Mouse (Mus musculus) liver, adult 2 months (tissue): ENCODE results near the gene Lamb2. TPM values are rescaled to one million over a fixed set of nuclear protein-coding genes. Genes with fewer than 3 reads are reported as not detected.

Source experiments
- DNase-seq: peaks from one replicate; pipeline ENCODE4 v3.0.0-alpha.2; 2011; ENCODE audit warnings: low read depth, low spot score; ENCODE audit errors: extremely low read depth
- H3K27ac ChIP-seq: fragments of 200-500 bp; replicated peaks from 2 replicates; pipeline ENCODE4 v1.5.1; 2012; ENCODE audit warnings: low read depth, mild to moderate bottlenecking, control low read depth, inconsistent platforms, low read length; ENCODE audit not compliant: insufficient read depth
- H3K27me3 ChIP-seq: fragments of 200-500 bp; 2 replicates; pipeline ENCODE4 v1.6.1; 2012; ENCODE audit warnings: mild to moderate bottlenecking, moderate library complexity, low read length, inconsistent platforms; ENCODE audit not compliant: control insufficient read depth, insufficient read depth
- H3K36me3 ChIP-seq: fragments of 200-500 bp; 2 replicates; pipeline ENCODE4 v1.6.1; 2012; ENCODE audit warnings: low read length, inconsistent platforms; ENCODE audit not compliant: control insufficient read depth, insufficient read depth
- H3K4me1 ChIP-seq: fragments of 200-500 bp; 2 replicates; pipeline ENCODE4 v1.6.1; 2011; ENCODE audit warnings: low read length; ENCODE audit not compliant: control insufficient read depth, insufficient read depth
- H3K4me3 ChIP-seq: fragments of 200-500 bp; 2 replicates; pipeline ENCODE4 v1.5.1; 2011; ENCODE audit warnings: low read depth, mild to moderate bottlenecking, control low read depth, low read length, moderate library complexity; ENCODE audit not compliant: insufficient read depth
- H3K79me2 ChIP-seq: fragments of 200-500 bp; 2 replicates; pipeline ENCODE4 v1.6.1; 2012; ENCODE audit warnings: inconsistent platforms, mild to moderate bottlenecking, low read length, moderate library complexity; ENCODE audit not compliant: control insufficient read depth, insufficient read depth
- H3K9ac ChIP-seq: fragments of 200-500 bp; 2 replicates; pipeline ENCODE4 v1.6.1; 2012; ENCODE audit warnings: low read depth, mild to moderate bottlenecking, control low read depth, inconsistent platforms, low read length
- CTCF ChIP-seq: fragments of 200-500 bp; IDR thresholded peaks from 2 replicates; pipeline ENCODE4 v1.5.1; 2011; ENCODE audit warnings: low read depth, low read length, control low read depth
- POLR2A ChIP-seq: fragments of 200-500 bp; IDR thresholded peaks from 2 replicates; pipeline ENCODE4 v1.6.1; 2011; ENCODE audit warnings: low read length, control low read depth; ENCODE audit not compliant: insufficient read depth; ENCODE audit errors: extremely low read depth
- WGBS: fragments of 180-500 bp; shearing (Covaris S2); methylation state at CpG from one replicate; pipeline ENCODE4 v1.1.7; 2018; 5-methylcytosine and 5-hydroxymethylcytosine counted together
- polyA plus RNA-seq: library from polyadenylated mRNA; depleted of rRNA; stranded (reverse); fragments of >200 nt; gene quantifications from 2 replicates; pipeline ENCODE4 v1.2.3, GENCODE M21; 2012
- total RNA-seq: library from RNA; depleted of rRNA; stranded (reverse); fragments of >200 nt; gene quantifications from 2 replicates; pipeline ENCODE4 v1.2.3, GENCODE M21; 2014

Gene Lamb2
- total and polyA plus RNA-seq, 2 experiments = 4.8 to 5.0 TPM

GRCm38 (mm10) chr9:108490559-108491285 lies 11.2 kb downstream of the Lamb2 start, which contains the start of gene Usp19:
Usp19 (plus strand) TSS chr9:108490602.
- under 1% methylated on average over 69 of the region's 69 CpGs for WGBS
- H3K36me3 ChIP-seq = peaks cover 16% of the 10 kb centered on the region
- H3K4me3 ChIP-seq = peak within 1 kb of the TSS; percentile 82

GRCm38 (mm10) chr9:108491286-108491580 lies 11.7 kb downstream of the Lamb2 start:
- TF ChIP-seq POLR2A = no peak
- no peak for TF ChIP-seq CTCF
- peak overlapping the region; percentile 82 for H3K4me3 ChIP-seq
- H3K9ac ChIP-seq = peak overlapping the region; percentile 85
- peaks cover 21% of the 10 kb centered on the region for H3K36me3 ChIP-seq
- H3K4me1 ChIP-seq = peaks cover 10% of the 10 kb centered on the region; the same call in 1 of the 2 replicates
- no peak for DNase-seq
- 2% methylated on average over 12 of the region's 12 CpGs for WGBS
- no peaks in the 10 kb centered on the region for H3K79me2 ChIP-seq
- H3K27ac ChIP-seq = peak overlapping the region; percentile 72
- no peaks in the 10 kb centered on the region for H3K27me3 ChIP-seq

More at GRCm38 (mm10) chr9:108490559-108491285, 11.2 kb downstream of the Lamb2 start, which contains the start of gene Usp19:
- TF ChIP-seq POLR2A (0 out of 2 replicates have a peak, but pooled peaks have one; percentile 22), CTCF (no peak)
- Histone ChIP-seq H3K27me3 (no peaks in the 10 kb centered on the region), H3K79me2 (no peaks in the 10 kb centered on the region), H3K9ac (peak within 1 kb of the TSS; percentile 85), H3K27ac (peak within 1 kb of the TSS; percentile 72), H3K4me1 (peaks cover 10% of the 10 kb centered on the region; the same call in 1 of the 2 replicates)
- DNase-seq = peak; percentile 95

GRCm38 (mm10) chr9:108492043-108492750 lies 12.7 kb downstream of the Lamb2 start:
- H3K79me2 ChIP-seq = no peaks in the 10 kb centered on the region
- TF ChIP-seq CTCF = no peak
- no peak for TF ChIP-seq POLR2A
- H3K4me1 ChIP-seq = peaks cover 10% of the 10 kb centered on the region; the same call in 1 of the 2 replicates
- 0 out of 2 replicates have a peak overlapping the region, but pooled peaks have one; percentile 7 for H3K4me3 ChIP-seq
- WGBS = 66% methylated on average over 16 of the region's 16 CpGs
- no peaks in the 10 kb centered on the region for H3K27me3 ChIP-seq
- H3K36me3 ChIP-seq = peaks cover 29% of the 10 kb centered on the region
- DNase-seq = peak; percentile 33
- H3K9ac ChIP-seq = no peak overlapping the region; the same call in 1 of the 2 replicates
- no peak overlapping the region for H3K27ac ChIP-seq

- H3K4me1 ChIP-seq = peaks cover 10% of the 10 kb centered on the region; the same call in 1 of the 2 replicates
- no peaks in the 10 kb centered on the region for H3K27me3 ChIP-seq
- H3K36me3 ChIP-seq = peaks cover 33% of the 10 kb centered on the region
- H3K27ac ChIP-seq = no peak overlapping the region
- TF ChIP-seq CTCF (no peak), POLR2A (no peak)
- H3K79me2 ChIP-seq = no peaks in the 10 kb centered on the region
- DNase-seq = no peak
- no peak overlapping the region for H3K4me3 ChIP-seq
- 96% methylated on average over 8 of the region's 8 CpGs for WGBS
- H3K9ac ChIP-seq = no peak overlapping the region
Observed at GRCm38 (mm10) chr9:108493246-108493645, 13.7 kb downstream of the Lamb2 start.

- no peak overlapping the region for H3K27ac ChIP-seq
- TF ChIP-seq CTCF (no peak), POLR2A (no peak)
- no peaks in the 10 kb centered on the region for H3K27me3 ChIP-seq
- WGBS = 96% methylated on average over 19 of the region's 19 CpGs
- no peak for DNase-seq
- peaks cover 10% of the 10 kb centered on the region; the same call in 1 of the 2 replicates for H3K4me1 ChIP-seq
- no peak overlapping the region for H3K4me3 ChIP-seq
- H3K36me3 ChIP-seq = peaks cover 42% of the 10 kb centered on the region
- no peaks in the 10 kb centered on the region for H3K79me2 ChIP-seq
- H3K9ac ChIP-seq = no peak overlapping the region
Observed at GRCm38 (mm10) chr9:108494146-108494825, 14.8 kb downstream of the Lamb2 start.
